Mouse (Mus musculus) hindbrain, embryonic 11.5 days (tissue): Measurements from ENCODE around the gene Gpr101. TPM values are rescaled to one million over a fixed set of nuclear protein-coding genes. Genes with fewer than 3 reads are reported as not detected.

ENCODE experiments used
- ATAC-seq: fragments of 200-750 bp; cut with Nextera tagmentation; 2 replicates; pipeline ENCODE4 v1.8.0; 2017; ENCODE audit warnings: mild to moderate bottlenecking, moderate TSS enrichment, moderate library complexity; ENCODE audit not compliant: low FRiP score
- DNase-seq: peaks from one replicate; pipeline ENCODE4 v3.0.0-alpha.2; 2015; ENCODE audit warnings: low spot score
- H3K27ac ChIP-seq: fragments of 300-500 bp; sonication (generic); 2 replicates; pipeline ENCODE4 v1.5.1; 2014; ENCODE audit warnings: mild to moderate bottlenecking, low read depth, low read length
- H3K27me3 ChIP-seq: fragments of 300-500 bp; sonication (generic); 2 replicates; pipeline ENCODE4 v1.6.1; 2014; ENCODE audit warnings: mild to moderate bottlenecking, low read length, moderate library complexity, mixed read lengths; ENCODE audit not compliant: control insufficient read depth, insufficient read depth
- H3K36me3 ChIP-seq: fragments of 300-500 bp; sonication (generic); 2 replicates; pipeline ENCODE4 v1.6.1; 2014; ENCODE audit warnings: mild to moderate bottlenecking, low read length, moderate library complexity, mixed read lengths; ENCODE audit not compliant: control insufficient read depth, insufficient read depth
- H3K4me1 ChIP-seq: fragments of 300-500 bp; sonication (generic); replicated peaks from 2 replicates; pipeline ENCODE4 v1.6.1; 2014; ENCODE audit warnings: low read length, mixed read lengths; ENCODE audit not compliant: control insufficient read depth, insufficient read depth
- H3K4me2 ChIP-seq: fragments of 300-500 bp; sonication (generic); replicated peaks from 2 replicates; pipeline ENCODE4 v1.6.1; 2014; ENCODE audit warnings: mild to moderate bottlenecking, low read depth, low read length
- H3K4me3 ChIP-seq: fragments of 300-500 bp; sonication (generic); 2 replicates; pipeline ENCODE4 v1.5.1; 2014; ENCODE audit warnings: low read depth, low read length
- H3K9ac ChIP-seq: fragments of 300-500 bp; sonication (generic); 2 replicates; pipeline ENCODE4 v1.6.1; 2014; ENCODE audit warnings: low read depth, low read length
- H3K9me3 ChIP-seq: fragments of 300-500 bp; sonication (generic); 2 replicates; pipeline ENCODE4 v1.6.1; 2016; ENCODE audit warnings: low read length; ENCODE audit not compliant: control insufficient read depth
- WGBS: fragments of 180-500 bp; shearing (Covaris S2); extraction: QIAGEN DNeasy Blood & Tissue Kit; methylation state at CpG from one replicate; pipeline ENCODE4 v1.1.7; 2014; 5-methylcytosine and 5-hydroxymethylcytosine counted together
- polyA plus RNA-seq: library from polyadenylated mRNA; unstranded; fragments of >200 nt; fragmentation: Nextera tagmentation; extraction: Ambion mirVana; gene quantifications from 2 replicates; pipeline ENCODE4 v1.2.1, GENCODE M21; 2014

Gene Gpr101
- polyA plus RNA-seq: 0.12 and 0.15 TPM in 2 replicates

DNA sequence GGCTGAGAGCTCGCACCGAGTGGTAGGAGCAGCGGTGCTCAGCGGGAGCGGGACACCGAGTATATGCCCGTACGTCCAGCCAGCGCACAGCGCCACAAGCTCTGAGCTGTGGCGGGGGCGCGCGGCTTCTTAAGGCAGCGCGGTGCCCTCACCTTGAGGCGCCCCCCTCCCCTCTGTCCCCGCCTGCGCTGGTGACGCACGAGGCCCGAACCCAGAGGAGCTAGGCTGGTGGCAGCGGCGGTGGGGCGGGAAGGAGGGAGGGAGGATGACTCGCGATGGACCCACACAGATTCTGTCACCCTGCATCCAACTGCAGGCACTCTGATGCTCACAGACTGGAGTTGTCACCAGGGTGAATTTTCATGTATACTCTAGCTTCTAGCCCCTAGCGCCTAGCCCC is at the start of gene Gpr101:
Gene Gpr101 (minus strand): TSS at position 124 of the 400 bp plus-strand sequence.
- Histone ChIP-seq H3K36me3 (no peaks in the 10 kb centered on the region), H3K27me3 (no peaks in the 10 kb centered on the region), H3K9me3 (no peaks in the 10 kb centered on the region), H3K27ac (no peak within 1 kb of the TSS), H3K4me3 (peak within 1 kb of the TSS; percentile 30), H3K4me2 (peak within 1 kb of the TSS; percentile 65), H3K4me1 (no peaks in the 10 kb centered on the region), H3K9ac (no peak within 1 kb of the TSS)
- peak; percentile 47; the same call in 1 of the 2 replicates for ATAC-seq
- peak; percentile 35 for DNase-seq
- 8% methylated on average over 22 of the region's 28 CpGs for WGBS

DNA sequence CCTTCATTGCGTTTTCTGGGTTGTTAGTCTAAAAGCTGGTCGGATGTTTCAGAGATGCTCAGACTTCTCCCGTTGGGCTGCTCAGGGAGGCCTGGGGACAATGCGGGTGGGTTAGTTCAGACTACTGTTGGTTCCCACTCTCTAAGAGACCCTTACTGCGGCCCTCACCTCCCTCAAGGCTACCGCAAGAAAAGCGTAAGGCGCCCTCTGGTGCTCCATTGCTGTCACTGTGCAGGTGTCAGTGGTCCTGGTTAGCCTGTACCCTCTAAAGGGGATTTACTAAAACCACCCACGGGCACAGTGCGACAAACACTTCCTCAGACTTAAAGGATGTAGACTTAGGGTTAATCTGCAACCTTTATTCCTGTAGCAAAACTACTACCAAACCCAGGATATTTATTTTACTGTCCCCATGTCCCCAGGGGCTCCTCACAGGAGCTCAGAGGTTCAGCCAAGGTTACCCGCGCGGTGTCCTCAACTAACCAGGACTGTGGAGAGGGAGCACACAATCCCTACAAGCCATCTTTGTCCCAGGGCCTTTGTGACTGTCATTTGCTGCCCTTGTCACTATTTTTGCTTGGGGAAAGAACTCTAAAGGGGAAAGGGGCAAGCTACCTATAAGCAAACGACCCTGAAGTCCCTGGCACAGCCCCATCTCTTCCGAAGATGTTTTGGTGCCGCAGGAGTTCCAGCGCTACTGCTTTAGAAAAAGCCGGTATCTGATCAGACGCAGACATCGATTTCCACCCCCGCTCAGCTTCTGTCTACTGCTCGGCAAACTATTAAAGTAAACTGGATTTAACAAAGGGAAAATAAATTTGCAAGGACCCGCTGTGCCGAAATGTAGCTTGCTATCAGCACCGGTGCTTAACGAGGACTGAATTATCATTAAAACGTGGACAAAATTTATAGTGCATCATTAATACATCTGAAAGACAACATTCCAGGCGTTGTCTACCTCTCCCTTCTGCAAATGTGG is 17.8 kb upstream of the Gpr101 start:
- Histone ChIP-seq H3K4me1 (no peaks in the 10 kb centered on the region), H3K27ac (no peak overlapping the region), H3K4me3 (no peak overlapping the region), H3K36me3 (no peaks in the 10 kb centered on the region), H3K9ac (no peak overlapping the region), H3K9me3 (no peaks in the 10 kb centered on the region), H3K4me2 (peak overlapping the region; percentile 25), H3K27me3 (no peaks in the 10 kb centered on the region)
- 39% methylated on average over 28 of the region's 28 CpGs for WGBS
- DNase-seq (peak; percentile 36), ATAC-seq (no peak)

DNA sequence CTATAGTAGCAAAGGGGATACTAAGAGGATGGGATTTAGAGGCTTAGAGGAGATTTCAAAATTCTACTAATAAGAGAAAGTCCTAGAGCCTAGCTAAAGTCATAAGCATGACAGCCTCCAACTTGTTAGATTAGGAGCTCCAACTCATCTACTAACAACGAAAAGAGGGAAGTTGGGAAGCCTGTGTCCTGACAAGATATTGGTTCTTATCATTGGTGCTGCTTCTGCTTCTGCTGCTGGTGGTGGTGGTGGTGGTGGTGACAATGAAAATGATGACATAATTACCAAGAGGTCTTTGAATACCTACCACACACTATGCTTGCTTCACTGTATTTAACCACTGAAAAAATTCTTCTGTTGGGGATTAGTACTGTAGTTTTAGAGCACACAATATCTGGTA is 2.7 kb upstream of the Gpr101 start:
- Histone ChIP-seq H3K27me3 (no peaks in the 10 kb centered on the region), H3K27ac (no peak overlapping the region), H3K4me3 (no peak overlapping the region), H3K4me1 (no peaks in the 10 kb centered on the region), H3K36me3 (no peaks in the 10 kb centered on the region), H3K4me2 (no peak overlapping the region), H3K9me3 (no peaks in the 10 kb centered on the region), H3K9ac (no peak overlapping the region)
- no peak for ATAC-seq
- 83% methylated on average over 1 of the region's 1 CpGs for WGBS
- no peak for DNase-seq

Other genes starting within 250 kb of the Gpr101 start
- 13.3 and 14.5 TPM in 2 replicates for gene Arhgef6, start 165.0 kb downstream of the Gpr101 start, polyA plus RNA-seq
- 279 and 294 TPM in 2 replicates for gene Rbmx, start 110.7 kb downstream of the Gpr101 start, polyA plus RNA-seq
- gene Gm364, start 94.6 kb downstream of the Gpr101 start, polyA plus RNA-seq: not detected in 2 replicates